Mouse (Mus musculus): Measurements from ENCODE around the gene 2900026A02Rik. TPM values are rescaled to one million over a fixed set of nuclear protein-coding genes. Genes with fewer than 3 reads are reported as not detected.

Gene 2900026A02Rik
- total and polyA plus RNA-seq, 3 experiments: not detected

GRCm38 (mm10) chr5:113195907-113196306 is 25.1 kb downstream of the 2900026A02Rik start:
- DNase-seq (ENCODE audit: low read depth, low spot score): no peak
- no peak overlapping the region for H3K4me3 ChIP-seq (ENCODE audit: control insufficient read depth in 1 of 2, insufficient read depth in 1 of 2, low read depth in 2 of 2, low read length in 2 of 2)
- H3K9ac ChIP-seq (ENCODE audit: control insufficient read depth, low read depth, low read length, poor library complexity, severe bottlenecking): no peak overlapping the region
- H3K27me3 ChIP-seq (ENCODE audit: control insufficient read depth in 1 of 2, insufficient read depth in 2 of 2, low read length in 2 of 2): no peaks in the 10 kb centered on the region
- no peaks in the 10 kb centered on the region for H3K79me2 ChIP-seq (ENCODE audit: control insufficient read depth, insufficient read depth, low read length, poor library complexity)
- H3K27ac ChIP-seq (ENCODE audit: control insufficient read depth, low read depth, low read length): no peak overlapping the region
- TF ChIP-seq TAL1 (IDR thresholded peaks at IDR 0.05; ENCODE audit: low read length) (no peak), UBTF (IDR thresholded peaks at IDR 0.05; ENCODE audit: borderline replicate concordance, insufficient read depth, low read depth, low read length) (no peak), USF2 (IDR thresholded peaks at IDR 0.05; ENCODE audit: borderline replicate concordance in 1 of 2, insufficient read depth in 1 of 2, low read depth in 1 of 2, low read length in 2 of 2) (no peak), JUND (IDR thresholded peaks at IDR 0.05; ENCODE audit: low read depth, low read length) (no peak), CHD1 (IDR thresholded peaks at IDR 0.05; ENCODE audit: low read depth, low read length) (no peak), NELFE (IDR thresholded peaks at IDR 0.05; ENCODE audit: low read depth, low read length) (no peak), SIN3A (IDR thresholded peaks at IDR 0.05; ENCODE audit: low read length) (no peak), ZNF384 (IDR thresholded peaks at IDR 0.05; ENCODE audit: low read depth, low read length) (no peak), NRF1 (IDR thresholded peaks at IDR 0.05; ENCODE audit: insufficient read depth, low read depth, low read length, poor library complexity, severe bottlenecking) (no peak), CTCF (IDR thresholded peaks at IDR 0.05 in 2 of 3, conservative IDR thresholded peaks at IDR 0.05 in 1 of 3; ENCODE audit: control insufficient read depth in 1 of 3, insufficient read depth in 1 of 3, low read depth in 2 of 3, low read length in 3 of 3, poor library complexity in 1 of 3, severe bottlenecking in 1 of 3) (no peak), BHLHE40 (IDR thresholded peaks at IDR 0.05; ENCODE audit: borderline replicate concordance, low read depth, low read length) (no peak), MXI1 (IDR thresholded peaks at IDR 0.05; ENCODE audit: low read depth, low read length) (no peak), POLR2A (IDR thresholded peaks at IDR 0.05; ENCODE audit: control insufficient read depth in 1 of 2, insufficient read depth in 1 of 2, low read depth in 1 of 2, low read length in 2 of 2, poor library complexity in 1 of 2) (no peak), ETS1 (IDR thresholded peaks at IDR 0.05; ENCODE audit: low read depth, low read length) (no peak), CHD2 (IDR thresholded peaks at IDR 0.05; ENCODE audit: low read length) (no peak), ZMIZ1 (IDR thresholded peaks at IDR 0.05; ENCODE audit: low read depth, low read length) (no peak), ZKSCAN1 (IDR thresholded peaks at IDR 0.05; ENCODE audit: low read depth, low read length) (no peak), MYB (IDR thresholded peaks at IDR 0.05; ENCODE audit: low read depth, low read length) (no peak), ELF1 (IDR thresholded peaks at IDR 0.05; ENCODE audit: low read depth, low read length) (no peak), POLR2AphosphoS2 (IDR thresholded peaks at IDR 0.05; ENCODE audit: low read length) (no peak)
- H3K4me1 ChIP-seq (ENCODE audit: control insufficient read depth in 1 of 2, insufficient read depth in 2 of 2, low read length in 2 of 2): no peaks in the 10 kb centered on the region
- H3K9me3 ChIP-seq (replicated peaks; ENCODE audit: insufficient read depth, low read length): no peaks in the 10 kb centered on the region
- H3K36me3 ChIP-seq (ENCODE audit: control insufficient read depth in 1 of 2, insufficient read depth in 2 of 2, low read length in 2 of 2): no peaks in the 10 kb centered on the region

GRCm38 (mm10) chr5:113195451-113195850 is 25.6 kb downstream of the 2900026A02Rik start:
- no peak for DNase-seq (ENCODE audit: low read depth, low spot score)
- no peak for TF ChIP-seq HCFC1 (IDR thresholded peaks at IDR 0.05; ENCODE audit: low read depth, low read length)
- no peak for TF ChIP-seq ZC3H11A (IDR thresholded peaks at IDR 0.05; ENCODE audit: low read depth, low read length)
- TF ChIP-seq ZMIZ1 (IDR thresholded peaks at IDR 0.05; ENCODE audit: low read depth, low read length): no peak
- no peak for TF ChIP-seq ETS1 (IDR thresholded peaks at IDR 0.05; ENCODE audit: low read depth, low read length)
- no peaks in the 10 kb centered on the region for H3K79me2 ChIP-seq (ENCODE audit: control insufficient read depth, insufficient read depth, low read length, poor library complexity)
- no peak overlapping the region for H3K27ac ChIP-seq (ENCODE audit: control insufficient read depth, low read depth, low read length)
- no peaks in the 10 kb centered on the region for H3K27me3 ChIP-seq (ENCODE audit: control insufficient read depth in 1 of 2, insufficient read depth in 2 of 2, low read length in 2 of 2)
- no peaks in the 10 kb centered on the region for H3K4me1 ChIP-seq (ENCODE audit: control insufficient read depth in 1 of 2, insufficient read depth in 2 of 2, low read length in 2 of 2)
- no peaks in the 10 kb centered on the region for H3K9me3 ChIP-seq (replicated peaks; ENCODE audit: insufficient read depth, low read length)
- H3K36me3 ChIP-seq (ENCODE audit: control insufficient read depth in 1 of 2, insufficient read depth in 2 of 2, low read length in 2 of 2): no peaks in the 10 kb centered on the region
- no peak overlapping the region for H3K9ac ChIP-seq (ENCODE audit: control insufficient read depth, low read depth, low read length, poor library complexity, severe bottlenecking)
- no peak overlapping the region for H3K4me3 ChIP-seq (ENCODE audit: control insufficient read depth in 1 of 2, insufficient read depth in 1 of 2, low read depth in 2 of 2, low read length in 2 of 2)
